ENCODE assay signal across 14 mouse cellular contexts in genomic region chr2:168035907-168036306, GRCm38 (mm10).
"Had no signal": no experiment of that assay in that cellular context is flagged by ENCODE, and none has a peak within 500 bp of the region (broad histone marks: within the 10 kb centered on the region; RNA-seq: fewer than 3 reads in every experiment).

No protein-coding gene starts in this region.

- H3K27me3 ChIP-seq: limb, embryonic 13.5 days; liver, embryonic 12.5 days; liver, embryonic 15.5 days; lung, embryonic 15.5 days had no signal

- H3K4me3 ChIP-seq: limb, embryonic 13.5 days; liver, embryonic 12.5 days; liver, embryonic 15.5 days; lung, embryonic 15.5 days had no signal

- DNase-seq: kidney, postnatal 10 days; kidney, postnatal 36 days; left cerebral cortex, postnatal 4 days; liver; lung, adult 18-20 months; lung, postnatal 10 days; lung, postnatal 36 days; midbrain, embryonic 14.5 days; thymus, adult 18-20 months; thymus, postnatal 36 days had no signal

- H3K9ac ChIP-seq: limb, embryonic 13.5 days; liver, embryonic 12.5 days; liver, embryonic 15.5 days; lung, embryonic 15.5 days had no signal

- H3K27ac ChIP-seq: limb, embryonic 13.5 days; liver, embryonic 12.5 days; liver, embryonic 15.5 days; lung, embryonic 15.5 days had no signal

- H3K36me3 ChIP-seq: limb, embryonic 13.5 days; liver, embryonic 12.5 days; liver, embryonic 15.5 days; lung, embryonic 15.5 days had no signal
